ENCODE assay signal across 8 mouse cellular contexts in the genomic region with DNA sequence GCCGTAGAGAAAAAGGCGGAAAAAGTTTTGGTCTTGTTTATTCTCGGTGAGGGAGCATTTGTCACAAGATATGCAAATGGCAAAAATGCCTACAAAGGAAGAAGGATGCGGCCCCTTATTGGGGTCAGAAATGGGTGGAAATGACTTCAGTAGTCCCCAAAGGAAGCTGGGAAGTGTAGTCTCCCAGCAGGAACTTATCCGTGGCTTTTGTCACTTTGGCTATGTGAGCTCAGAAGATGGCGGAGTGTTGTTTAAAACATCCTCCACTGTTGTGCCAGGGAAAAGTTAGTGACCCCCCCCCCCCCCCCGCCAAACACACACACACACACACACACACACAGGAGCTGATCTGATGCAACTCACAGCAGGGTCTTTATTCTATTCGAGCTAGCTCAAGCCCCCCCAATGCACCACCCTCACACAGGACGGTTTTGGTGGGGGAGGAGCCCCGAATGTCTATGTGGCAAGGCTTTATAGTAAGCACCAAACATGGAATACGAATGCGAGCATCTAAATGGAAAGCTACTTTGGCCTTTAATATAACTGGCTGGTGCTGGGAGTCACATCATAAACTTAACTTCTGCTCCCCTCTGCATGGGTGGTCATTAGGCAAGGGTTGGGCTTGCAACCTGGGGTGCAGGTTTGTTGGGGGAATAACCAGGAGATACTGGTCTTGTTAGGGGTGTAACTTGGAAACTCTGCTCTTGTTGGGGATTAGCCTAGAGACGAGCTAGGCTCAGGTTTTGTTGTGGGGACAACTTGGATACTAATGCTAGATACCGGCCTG. TPM values are rescaled to one million over a fixed set of nuclear protein-coding genes. Genes with fewer than 3 reads are reported as not detected.
DNase-seq lines count a peak whose midpoint lies in the region; ATAC-seq lines count a peak whose summit lies in the region.

No protein-coding gene starts in this region.

- WGBS in embryonic facial prominence, embryonic 15.5 days: 27% methylated on average over 13 of the region's 14 CpGs
- WGBS in hindbrain, embryonic 10.5 days: 36% methylated on average over 14 of the region's 14 CpGs
- 27% methylated on average over 14 of the region's 14 CpGs for WGBS in lung, embryonic 15.5 days
- WGBS in neural tube, embryonic 15.5 days: 26% methylated on average over 14 of the region's 14 CpGs

- no peaks in the 10 kb centered on the region for H3K27me3 ChIP-seq in embryonic facial prominence, embryonic 15.5 days
- H3K27me3 ChIP-seq in hindbrain, embryonic 10.5 days (ENCODE audit: insufficient read depth, poor library complexity, severe bottlenecking): no peaks in the 10 kb centered on the region
- no peaks in the 10 kb centered on the region for H3K27me3 ChIP-seq in lung, embryonic 15.5 days
- no peaks in the 10 kb centered on the region for H3K27me3 ChIP-seq in neural tube, embryonic 15.5 days (replicated peaks)

- peak overlapping the region; percentile 53 for H3K4me3 ChIP-seq in embryonic facial prominence, embryonic 15.5 days (replicated peaks)
- H3K4me3 ChIP-seq in hindbrain, embryonic 10.5 days: peak overlapping the region; percentile 61
- H3K4me3 ChIP-seq in lung, embryonic 15.5 days: peak overlapping the region; percentile 59
- peak overlapping the region; percentile 56 for H3K4me3 ChIP-seq in neural tube, embryonic 15.5 days (replicated peaks)

- DNase-seq in CD4-positive, CD25-positive, alpha-beta regulatory T cell, adult 2 months (ENCODE audit: low read depth, low spot score): peak; percentile 44
- DNase-seq in hindbrain, embryonic 10.5 days (ENCODE audit: low spot score): peak; percentile 64
- peak; percentile 56 for DNase-seq in layer of hippocampus, adult 9-10 months (ENCODE audit: low spot score)
- DNase-seq in ovary, adult 18-20 months (ENCODE audit: low spot score): no peak

- peak; percentile 8 for ATAC-seq in activated CD4-positive, CD25-positive, alpha-beta regulatory T cell, adult 4 months
- ATAC-seq in embryonic facial prominence, embryonic 15.5 days (ENCODE audit: insufficient number of reproducible peaks, low FRiP score, low TSS enrichment, low read depth): peak; percentile 86
- ATAC-seq in lung, embryonic 15.5 days (ENCODE audit: borderline replicate concordance, extremely low read depth, low FRiP score, low TSS enrichment): peak; percentile 82
- peak; percentile 90 for ATAC-seq in neural tube, embryonic 15.5 days (ENCODE audit: low FRiP score)

- H3K9ac ChIP-seq in embryonic facial prominence, embryonic 15.5 days: peak overlapping the region; percentile 57; the same call in 1 of the 2 replicates
- H3K9ac ChIP-seq in lung, embryonic 15.5 days: peak overlapping the region; percentile 61
- H3K9ac ChIP-seq in neural tube, embryonic 15.5 days (replicated peaks): peak overlapping the region; percentile 70

- peaks cover 2% of the 10 kb centered on the region; the same call in 1 of the 2 replicates for H3K36me3 ChIP-seq in embryonic facial prominence, embryonic 15.5 days
- peaks cover 35% of the 10 kb centered on the region for H3K36me3 ChIP-seq in hindbrain, embryonic 10.5 days
- no peaks in the 10 kb centered on the region for H3K36me3 ChIP-seq in lung, embryonic 15.5 days
- H3K36me3 ChIP-seq in neural tube, embryonic 15.5 days: peaks cover 22% of the 10 kb centered on the region

- H3K4me1 ChIP-seq in embryonic facial prominence, embryonic 15.5 days: peaks cover 14% of the 10 kb centered on the region; the same call in 1 of the 2 replicates
- H3K4me1 ChIP-seq in hindbrain, embryonic 10.5 days (replicated peaks): peaks cover 18% of the 10 kb centered on the region
- H3K4me1 ChIP-seq in lung, embryonic 15.5 days: peaks cover 9% of the 10 kb centered on the region; the same call in 1 of the 2 replicates
- H3K4me1 ChIP-seq in neural tube, embryonic 15.5 days: peaks cover 20% of the 10 kb centered on the region

- peak overlapping the region; percentile 98 for H3K27ac ChIP-seq in embryonic facial prominence, embryonic 15.5 days (replicated peaks)
- peak overlapping the region; percentile 96 for H3K27ac ChIP-seq in hindbrain, embryonic 10.5 days
- H3K27ac ChIP-seq in lung, embryonic 15.5 days: peak overlapping the region; percentile 99
- H3K27ac ChIP-seq in neural tube, embryonic 15.5 days (replicated peaks): peak overlapping the region; percentile 97

- H3K4me2 ChIP-seq in embryonic facial prominence, embryonic 15.5 days (replicated peaks): peak overlapping the region; percentile 71
- H3K4me2 ChIP-seq in lung, embryonic 15.5 days: peak overlapping the region; percentile 82
- peak overlapping the region; percentile 71 for H3K4me2 ChIP-seq in neural tube, embryonic 15.5 days

- no peaks in the 10 kb centered on the region for H3K9me3 ChIP-seq in embryonic facial prominence, embryonic 15.5 days (replicated peaks)
- H3K9me3 ChIP-seq in hindbrain, embryonic 10.5 days: no peaks in the 10 kb centered on the region
- H3K9me3 ChIP-seq in lung, embryonic 15.5 days: no peaks in the 10 kb centered on the region
- H3K9me3 ChIP-seq in neural tube, embryonic 15.5 days (replicated peaks): no peaks in the 10 kb centered on the region

RNA-seq across cellular contexts. Expression of a gene that starts 0.7 kb away (rescaled TPM):
- polyA plus RNA-seq in activated CD4-positive, CD25-positive, alpha-beta regulatory T cell, adult 4 months (2017; shearing (Covaris generic)): 10 to 100 TPM; 35.8 to 39.8 TPM
- polyA plus RNA-seq in embryonic facial prominence, embryonic 15.5 days (2015; fragmentation: Nextera tagmentation; extraction: Ambion mirVana): 11.8 and 13.7 TPM in 2 replicates
- polyA plus RNA-seq in hindbrain, embryonic 10.5 days (2016; fragmentation: Nextera tagmentation; extraction: Ambion mirVana): 16.9 and 25.2 TPM in 2 replicates
- 6.0 and 7.3 TPM in 2 replicates for polyA plus RNA-seq in lung, embryonic 15.5 days (2015; fragmentation: Nextera tagmentation; extraction: Ambion mirVana)
- 21.6 and 24.0 TPM in 2 replicates for polyA plus RNA-seq in neural tube, embryonic 15.5 days (2015; fragmentation: Nextera tagmentation; extraction: Ambion mirVana)

RNA-seq across cellular contexts. Expression of a gene that starts 17.3 kb away (rescaled TPM):
- under 1 TPM in 1 of 2 experiments, not detected in 1; 0.83 TPM for polyA plus RNA-seq in activated CD4-positive, CD25-positive, alpha-beta regulatory T cell, adult 4 months (2017; shearing (Covaris generic))
- 13.5 and 17.7 TPM in 2 replicates for polyA plus RNA-seq in embryonic facial prominence, embryonic 15.5 days (2015; fragmentation: Nextera tagmentation; extraction: Ambion mirVana)
- 0.42 and 1.9 TPM in 2 replicates for polyA plus RNA-seq in hindbrain, embryonic 10.5 days (2016; fragmentation: Nextera tagmentation; extraction: Ambion mirVana)
- 76.6 and 84.0 TPM in 2 replicates for polyA plus RNA-seq in lung, embryonic 15.5 days (2015; fragmentation: Nextera tagmentation; extraction: Ambion mirVana)
- 11.5 and 16.7 TPM in 2 replicates for polyA plus RNA-seq in neural tube, embryonic 15.5 days (2015; fragmentation: Nextera tagmentation; extraction: Ambion mirVana)

RNA-seq across cellular contexts. Expression of a gene that starts 17.9 kb away (rescaled TPM):
- not detected for polyA plus RNA-seq in activated CD4-positive, CD25-positive, alpha-beta regulatory T cell, adult 4 months (2017; shearing (Covaris generic))
- polyA plus RNA-seq in embryonic facial prominence, embryonic 15.5 days (2015; fragmentation: Nextera tagmentation; extraction: Ambion mirVana): 21.9 and 25.7 TPM in 2 replicates
- polyA plus RNA-seq in hindbrain, embryonic 10.5 days (2016; fragmentation: Nextera tagmentation; extraction: Ambion mirVana): 45.7 and 62.2 TPM in 2 replicates
- 9.4 and 11.7 TPM in 2 replicates for polyA plus RNA-seq in lung, embryonic 15.5 days (2015; fragmentation: Nextera tagmentation; extraction: Ambion mirVana)
- 295 and 349 TPM in 2 replicates for polyA plus RNA-seq in neural tube, embryonic 15.5 days (2015; fragmentation: Nextera tagmentation; extraction: Ambion mirVana)

RNA-seq across cellular contexts. Expression of a gene that starts 34.1 kb away (rescaled TPM):
- not detected for polyA plus RNA-seq in activated CD4-positive, CD25-positive, alpha-beta regulatory T cell, adult 4 months (2017; shearing (Covaris generic))
- polyA plus RNA-seq in embryonic facial prominence, embryonic 15.5 days (2015; fragmentation: Nextera tagmentation; extraction: Ambion mirVana): not detected in 2 replicates
- polyA plus RNA-seq in hindbrain, embryonic 10.5 days (2016; fragmentation: Nextera tagmentation; extraction: Ambion mirVana): not detected in 2 replicates
- not detected in 2 replicates for polyA plus RNA-seq in lung, embryonic 15.5 days (2015; fragmentation: Nextera tagmentation; extraction: Ambion mirVana)
- not detected in 2 replicates for polyA plus RNA-seq in neural tube, embryonic 15.5 days (2015; fragmentation: Nextera tagmentation; extraction: Ambion mirVana)

RNA-seq across cellular contexts. Expression of a gene that starts 38.4 kb away (rescaled TPM):
- polyA plus RNA-seq in activated CD4-positive, CD25-positive, alpha-beta regulatory T cell, adult 4 months (2017; shearing (Covaris generic)): 1 to 10 TPM; 2.1 to 3.3 TPM
- 26.6 and 28.6 TPM in 2 replicates for polyA plus RNA-seq in embryonic facial prominence, embryonic 15.5 days (2015; fragmentation: Nextera tagmentation; extraction: Ambion mirVana)
- 55.9 and 57.2 TPM in 2 replicates for polyA plus RNA-seq in hindbrain, embryonic 10.5 days (2016; fragmentation: Nextera tagmentation; extraction: Ambion mirVana)
- 28.1 and 30.9 TPM in 2 replicates for polyA plus RNA-seq in lung, embryonic 15.5 days (2015; fragmentation: Nextera tagmentation; extraction: Ambion mirVana)
- polyA plus RNA-seq in neural tube, embryonic 15.5 days (2015; fragmentation: Nextera tagmentation; extraction: Ambion mirVana): 41.0 and 43.7 TPM in 2 replicates

Comparison
In these comparisons a context has a peak if more than half of its experiments do, and no peak if none do; other contexts are left out.
1. ATAC-seq: peak in every context shown above with its lines; median percentile 90 in neural tube, embryonic 15.5 days; 86 in embryonic facial prominence, embryonic 15.5 days; 82 in lung, embryonic 15.5 days; 8 in activated CD4-positive, CD25-positive, alpha-beta regulatory T cell, adult 4 months.
2. RNA of a gene that starts 17.9 kb away (polyA plus RNA-seq): 295 to 349 TPM in neural tube, embryonic 15.5 days, 45.7 to 62.2 TPM in hindbrain, embryonic 10.5 days, 21.9 to 25.7 TPM in embryonic facial prominence, embryonic 15.5 days and 9.4 to 11.7 TPM in lung, embryonic 15.5 days; not detected in activated CD4-positive, CD25-positive, alpha-beta regulatory T cell, adult 4 months; every median in the first group is over 10 times any median in the second.
3. Peak in every context shown above with its lines, with median percentiles within 50 percentile points of each other: H3K27ac ChIP-seq, H3K4me2 ChIP-seq, H3K4me3 ChIP-seq and H3K9ac ChIP-seq.